Mouse (Mus musculus): ENCODE results near the gene Pgap3. TPM values are rescaled to one million over a fixed set of nuclear protein-coding genes. Genes with fewer than 3 reads are reported as not detected.

The Pgap3 gene
- polyA plus RNA-seq (2012; ENCODE audit: low replicate concordance), result 15.6 and 23.8 TPM in 2 replicates

DNA sequence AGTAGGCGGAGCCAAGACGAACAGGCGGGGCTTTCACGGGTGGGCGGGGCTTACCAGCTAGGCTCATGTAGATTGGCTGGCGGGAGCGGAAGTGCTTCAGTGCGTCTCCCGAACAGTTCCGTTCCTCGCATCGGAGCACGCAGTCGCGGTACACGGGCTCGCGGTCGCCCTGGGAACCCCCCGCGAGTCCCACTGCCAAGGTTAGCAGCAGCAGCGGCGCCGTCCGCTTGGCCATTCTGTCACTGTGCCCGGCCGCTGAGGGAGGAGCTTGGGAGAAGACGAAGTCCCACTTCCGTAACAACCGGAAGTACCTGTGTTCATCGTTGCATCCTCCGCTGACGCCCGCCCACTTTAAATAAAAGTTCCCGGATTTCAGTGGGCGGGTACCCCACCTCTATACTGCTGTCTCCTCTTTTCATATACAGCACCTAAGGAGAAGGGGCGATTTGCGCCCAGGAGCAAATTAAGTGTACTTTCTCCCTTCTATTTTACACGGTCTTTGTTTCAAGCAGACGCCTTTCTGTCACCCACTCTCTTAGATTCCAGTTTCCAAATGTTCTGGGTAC is at the start of gene Pgap3:
TSS of gene Pgap3 (minus strand) at position 330 of the 566 bp plus-strand sequence.

GRCm38 (mm10) chr11:98446213-98446561 is 45.9 kb upstream of the Pgap3 start, which contains the start of gene Grb7:
Grb7 (plus strand) TSS chr11:98446394.

DNA sequence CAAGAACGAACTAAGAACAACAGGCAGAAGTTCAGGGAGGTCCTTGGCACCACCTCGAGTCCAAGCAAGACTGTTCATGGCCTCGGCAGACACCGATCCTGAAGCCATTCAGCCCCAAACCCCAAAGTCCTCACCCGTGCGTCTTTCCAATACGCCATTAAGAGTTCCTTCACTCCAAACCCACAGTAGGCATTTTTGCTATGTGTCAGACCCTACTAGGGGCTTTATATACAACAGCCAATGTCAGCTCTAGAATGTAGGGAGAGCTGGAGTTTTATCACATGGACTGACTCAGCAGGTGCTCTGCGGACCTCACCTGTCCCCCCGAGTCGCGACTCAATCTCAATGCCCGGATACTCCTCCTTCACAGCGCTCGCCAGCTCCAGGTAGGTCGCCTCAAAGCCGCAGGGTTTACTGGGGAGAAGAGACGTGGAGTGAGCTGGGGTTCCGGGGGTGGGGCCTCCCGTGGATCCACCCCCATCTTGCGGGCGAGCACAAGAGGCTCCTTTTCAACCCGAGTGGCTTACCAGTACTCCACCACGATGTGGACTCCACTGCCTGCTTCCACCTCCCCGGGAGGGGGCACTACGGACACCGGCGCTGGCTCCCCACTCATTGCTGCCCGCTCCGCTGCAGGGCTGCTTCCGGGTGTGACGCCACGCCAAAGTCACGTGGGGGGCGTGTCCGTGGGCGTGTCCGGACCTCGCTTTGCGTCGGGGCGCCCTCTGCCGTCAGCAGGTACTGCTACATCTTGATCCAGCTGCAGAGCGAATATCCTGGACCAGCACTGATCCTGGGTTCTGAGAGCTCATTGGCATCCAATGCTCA is 38.3 kb upstream of the Pgap3 start, which contains the start of gene Mien1:
TSS of gene Mien1 (minus strand) at position 661 of the 828 bp plus-strand sequence.

DNA sequence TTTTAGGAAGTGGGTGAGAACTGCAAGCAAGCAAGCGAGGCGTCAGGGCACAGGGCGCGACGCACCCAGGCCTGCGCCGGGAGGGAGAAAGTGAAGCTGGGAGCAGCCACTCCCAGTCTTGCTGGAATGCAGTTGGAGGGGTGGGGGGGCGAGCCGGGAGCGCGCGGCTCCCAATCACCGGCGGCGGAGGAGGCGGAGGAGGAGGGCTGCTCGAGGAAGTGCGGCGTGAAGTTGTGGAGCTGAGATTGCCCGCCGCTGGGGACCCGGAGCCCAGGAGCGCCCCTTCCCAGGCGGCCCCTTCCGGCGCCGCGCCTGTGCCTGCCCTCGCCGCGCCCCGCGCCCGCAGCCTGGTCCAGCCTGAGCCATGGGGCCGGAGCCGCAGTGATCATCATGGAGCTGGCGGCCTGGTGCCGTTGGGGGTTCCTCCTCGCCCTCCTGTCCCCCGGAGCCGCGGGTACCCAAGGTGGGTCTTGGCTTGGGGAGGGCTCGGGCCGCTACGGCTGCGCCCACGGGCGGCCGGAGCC is 12.0 kb upstream of the Pgap3 start, which contains the start of gene Erbb2:
TSS of gene Erbb2 (plus strand) at position 198 of the 524 bp plus-strand sequence.

GRCm38 (mm10) chr11:98385638-98386585 is 14.4 kb downstream of the Pgap3 start, which contains the start of gene Pnmt:
Pnmt (plus strand) TSS chr11:98386450.

DNA sequence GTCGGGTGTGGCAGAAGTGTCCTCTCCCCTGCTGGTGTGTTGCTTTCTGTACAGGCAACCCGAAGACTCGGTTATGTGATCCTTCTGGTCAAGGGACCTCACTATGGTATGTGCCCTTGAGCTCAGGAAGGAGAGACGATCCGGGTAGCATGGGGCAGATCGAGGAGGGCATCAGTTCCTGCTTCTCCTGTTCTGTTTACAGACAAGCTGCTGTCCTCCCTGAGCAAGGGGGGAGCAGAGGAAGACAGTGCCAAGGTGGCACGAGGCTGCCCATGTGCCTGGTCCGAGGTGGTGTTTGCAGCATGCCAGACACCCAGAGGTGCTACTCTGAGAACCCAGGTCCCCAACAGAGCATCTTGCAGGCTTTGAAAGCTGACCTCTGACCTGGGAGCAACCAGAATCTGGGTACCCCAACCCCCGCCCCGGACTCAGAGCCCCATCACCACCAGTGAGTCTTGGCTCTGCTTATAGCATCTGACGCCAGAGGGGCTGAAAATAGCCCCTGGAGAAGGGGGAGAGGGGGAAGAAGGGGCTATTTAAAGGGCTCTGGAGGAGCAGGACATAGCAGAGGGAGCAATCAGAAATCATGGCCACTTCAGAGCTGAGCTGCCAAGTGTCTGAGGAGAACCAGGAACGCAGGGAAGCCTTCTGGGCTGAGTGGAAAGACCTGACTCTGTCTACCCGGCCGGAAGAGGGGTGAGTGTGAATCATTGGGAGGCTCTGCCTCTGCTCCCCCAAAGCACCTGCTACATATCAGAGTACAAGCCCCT is 16.8 kb downstream of the Pgap3 start, which contains the start of gene Tcap:
TSS of gene Tcap (plus strand) at position 551 of the 770 bp plus-strand sequence.

GRCm38 (mm10) chr11:98358161-98359083 is 41.9 kb downstream of the Pgap3 start, which contains the start of gene Stard3:
Stard3 (plus strand) TSS chr11:98358368.

DNA sequence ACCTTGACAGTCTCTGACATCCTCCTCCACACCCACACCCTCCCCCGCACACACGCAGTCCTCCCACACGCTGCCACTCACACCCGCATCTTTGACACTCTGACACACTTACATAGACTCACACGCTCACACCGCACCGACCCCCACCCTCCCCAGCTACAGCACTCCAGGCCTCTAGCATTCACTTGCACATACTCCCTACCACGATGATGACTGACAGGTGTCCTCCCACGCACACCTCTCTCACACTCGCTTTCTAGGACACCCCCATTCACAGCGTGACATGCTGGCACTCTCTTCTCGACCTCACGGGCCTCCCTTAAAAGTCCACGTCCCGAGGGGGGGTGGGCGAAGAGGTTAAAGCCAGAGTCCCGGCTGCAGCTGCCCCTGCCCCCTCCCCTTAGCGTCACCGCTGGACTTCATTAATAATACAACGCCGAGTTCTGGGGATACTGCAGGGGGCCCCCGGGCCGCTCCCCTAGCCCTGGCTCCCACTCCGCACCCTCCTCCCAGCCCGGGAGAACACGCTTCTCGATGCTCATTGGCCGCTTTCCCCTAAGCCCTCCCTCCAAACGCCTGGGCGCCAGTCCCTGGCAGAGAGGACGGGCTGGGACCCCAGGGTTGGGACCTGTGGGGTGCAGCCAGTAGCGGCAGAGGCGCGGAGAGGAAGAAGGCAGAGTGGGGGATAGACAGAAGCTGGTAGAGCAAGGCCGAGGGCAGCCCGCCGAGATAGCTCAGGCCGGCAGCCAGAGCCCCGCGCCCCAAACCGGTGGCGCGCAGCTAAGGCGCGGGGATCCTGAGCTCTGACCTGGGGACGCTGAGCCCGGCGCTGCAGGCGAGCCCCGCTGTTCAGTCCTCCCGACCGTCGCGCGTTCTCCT is 52.0 kb downstream of the Pgap3 start, which contains the start of gene Ppp1r1b:
TSS of gene Ppp1r1b (plus strand) at position 322 of the 879 bp plus-strand sequence.

Other genes with a start within 250 kb of the Pgap3 start
- 20.8 and 31.9 TPM in 2 replicates for gene Med1, start 207.2 kb downstream of the Pgap3 start, polyA plus RNA-seq (2012; ENCODE audit: low replicate concordance)
- gene Cdk12, start 197.4 kb downstream of the Pgap3 start, polyA plus RNA-seq (2012; ENCODE audit: low replicate concordance), result 22.0 and 24.5 TPM in 2 replicates
- gene Neurod2, start 70.8 kb downstream of the Pgap3 start, polyA plus RNA-seq (2012; ENCODE audit: low replicate concordance), result not detected in 2 replicates
- gene Ppp1r1b, start 52.1 kb downstream of the Pgap3 start, polyA plus RNA-seq (2012; ENCODE audit: low replicate concordance), result 0.20 and 0.28 TPM in 2 replicates
- 52.7 and 83.5 TPM in 2 replicates for gene Stard3, start 42.1 kb downstream of the Pgap3 start, polyA plus RNA-seq (2012; ENCODE audit: low replicate concordance)
- gene Tcap, start 16.7 kb downstream of the Pgap3 start, polyA plus RNA-seq (2012; ENCODE audit: low replicate concordance), result 0.20 and 0.59 TPM in 2 replicates
- gene Pnmt, start 14.0 kb downstream of the Pgap3 start, polyA plus RNA-seq (2012; ENCODE audit: low replicate concordance), result not detected in 2 replicates
- 2.3 and 2.6 TPM in 2 replicates for gene Erbb2, start 12.0 kb upstream of the Pgap3 start, polyA plus RNA-seq (2012; ENCODE audit: low replicate concordance)
- 41.8 and 65.2 TPM in 2 replicates for gene Mien1, start 38.5 kb upstream of the Pgap3 start, polyA plus RNA-seq (2012; ENCODE audit: low replicate concordance)
- 2.9 and 3.1 TPM in 2 replicates for gene Grb7, start 45.9 kb upstream of the Pgap3 start, polyA plus RNA-seq (2012; ENCODE audit: low replicate concordance)
- gene Ikzf3, start 145.5 kb upstream of the Pgap3 start, polyA plus RNA-seq (2012; ENCODE audit: low replicate concordance), result 71.3 and 78.4 TPM in 2 replicates
- gene Zpbp2, start 150.6 kb upstream of the Pgap3 start, polyA plus RNA-seq (2012; ENCODE audit: low replicate concordance), result 0.86 and 2.4 TPM in 2 replicates
- 33.4 and 47.2 TPM in 2 replicates for gene Ormdl3, start 186.9 kb upstream of the Pgap3 start, polyA plus RNA-seq (2012; ENCODE audit: low replicate concordance)
- not detected in 2 replicates for gene Lrrc3c, start 197.8 kb upstream of the Pgap3 start, polyA plus RNA-seq (2012; ENCODE audit: low replicate concordance)
- gene Gm12355, start 225.2 kb upstream of the Pgap3 start, polyA plus RNA-seq (2012; ENCODE audit: low replicate concordance), result not detected in 2 replicates
- gene Gsdma3, start 225.9 kb upstream of the Pgap3 start, polyA plus RNA-seq (2012; ENCODE audit: low replicate concordance), result not detected in 2 replicates
- gene Gsdma2, start 246.3 kb upstream of the Pgap3 start, polyA plus RNA-seq (2012; ENCODE audit: low replicate concordance), result not detected in 2 replicates